9 mouse cellular contexts compared by ENCODE assay signal in the genomic region with DNA sequence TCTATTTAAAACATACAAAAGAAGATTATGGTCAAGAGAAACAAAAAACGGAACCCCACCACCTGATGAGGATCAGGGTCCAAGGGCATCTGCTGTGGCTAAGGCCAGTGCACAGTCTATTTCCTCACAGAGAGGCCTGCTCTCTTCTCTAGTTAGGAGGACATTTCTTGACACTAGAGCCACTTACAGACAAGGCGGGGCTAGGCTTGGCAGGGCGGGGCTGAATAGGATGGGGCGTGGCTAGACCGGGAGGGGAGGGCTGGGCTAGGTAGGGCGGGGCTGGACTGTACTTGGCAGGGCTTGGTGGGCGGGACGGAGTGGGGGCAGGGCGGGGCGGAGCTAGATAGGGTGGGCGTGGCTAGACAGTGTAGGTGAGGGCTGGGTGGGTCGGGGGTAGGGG.
DNase-seq lines count a peak whose midpoint lies in the region; ATAC-seq and TF ChIP-seq lines count a peak whose summit lies in the region.
"Had no signal": no experiment of that assay in that cellular context is flagged by ENCODE, and none has a peak within 500 bp of the region (broad histone marks: within the 10 kb centered on the region; RNA-seq: fewer than 3 reads in every experiment).

No protein-coding gene starts in this region.

- H3K36me3 ChIP-seq in heart, embryonic 11.5 days (ENCODE audit: control insufficient read depth, insufficient read depth, low read length): no peaks in the 10 kb centered on the region
- H3K36me3 ChIP-seq in liver, embryonic 15.5 days (replicated peaks): no peaks in the 10 kb centered on the region
- H3K36me3 ChIP-seq in forebrain, postnatal 0 days (ENCODE audit: insufficient read depth): no peaks in the 10 kb centered on the region
- no peaks in the 10 kb centered on the region for H3K36me3 ChIP-seq in forebrain, embryonic 12.5 days (replicated peaks)

- no peak for TF ChIP-seq CTCF in forebrain, postnatal 0 days (IDR thresholded peaks at IDR 0.05; ENCODE audit: low read depth)

- H3K27me3 ChIP-seq in heart, embryonic 11.5 days (ENCODE audit: control insufficient read depth, insufficient read depth, low read length): no peaks in the 10 kb centered on the region
- H3K27me3 ChIP-seq in liver, embryonic 15.5 days: no peaks in the 10 kb centered on the region
- H3K27me3 ChIP-seq in forebrain, postnatal 0 days (ENCODE audit: insufficient read depth, low read length): no peaks in the 10 kb centered on the region
- no peaks in the 10 kb centered on the region for H3K27me3 ChIP-seq in forebrain, embryonic 12.5 days
- H3K27me3 ChIP-seq: Patski had no signal

- H3K27ac ChIP-seq in heart, embryonic 11.5 days (ENCODE audit: low read depth, low read length): no peak overlapping the region
- H3K27ac ChIP-seq in liver, embryonic 15.5 days (replicated peaks): peak overlapping the region; percentile 53; the same call in 1 of the 2 replicates
- H3K27ac ChIP-seq in forebrain, postnatal 0 days (ENCODE audit: low read depth, low read length): no peak overlapping the region
- no peak overlapping the region for H3K27ac ChIP-seq in forebrain, embryonic 12.5 days

- no peak overlapping the region for H3K4me2 ChIP-seq in heart, embryonic 11.5 days
- peak overlapping the region; percentile 42 for H3K4me2 ChIP-seq in liver, embryonic 15.5 days
- no peak overlapping the region for H3K4me2 ChIP-seq in forebrain, postnatal 0 days (ENCODE audit: low read depth)
- no peak overlapping the region for H3K4me2 ChIP-seq in forebrain, embryonic 12.5 days

- ATAC-seq in heart, embryonic 11.5 days (replicated peaks; ENCODE audit: insufficient number of reproducible peaks, low FRiP score, low TSS enrichment): peak; percentile 82
- peak; percentile 87 for ATAC-seq in common myeloid progenitor, adult 5-6 weeks (replicated peaks; ENCODE audit: low read depth, poor library complexity, severe bottlenecking)
- peak; percentile 82 for ATAC-seq in liver, embryonic 15.5 days (ENCODE audit: insufficient read depth)
- ATAC-seq in forebrain, postnatal 0 days: no peak
- ATAC-seq in forebrain, embryonic 12.5 days (ENCODE audit: low FRiP score): no peak
- ATAC-seq: Patski had no signal

- no peak overlapping the region for H3K4me3 ChIP-seq in heart, embryonic 11.5 days (ENCODE audit: low read depth, low read length)
- no peak overlapping the region for H3K4me3 ChIP-seq in liver, embryonic 15.5 days (replicated peaks)
- no peak overlapping the region for H3K4me3 ChIP-seq in forebrain, postnatal 0 days (ENCODE audit: low read depth, low read length)
- H3K4me3 ChIP-seq in forebrain, embryonic 12.5 days (replicated peaks): no peak overlapping the region

- H3K9ac ChIP-seq in heart, embryonic 11.5 days (ENCODE audit: low read depth, low read length): no peak overlapping the region
- no peak overlapping the region for H3K9ac ChIP-seq in liver, embryonic 15.5 days
- H3K9ac ChIP-seq in forebrain, postnatal 0 days: no peak overlapping the region
- H3K9ac ChIP-seq in forebrain, embryonic 12.5 days: no peak overlapping the region

- H3K9me3 ChIP-seq in heart, embryonic 11.5 days (replicated peaks; ENCODE audit: control insufficient read depth, low read length): no peaks in the 10 kb centered on the region
- no peaks in the 10 kb centered on the region for H3K9me3 ChIP-seq in liver, embryonic 15.5 days (replicated peaks)
- no peaks in the 10 kb centered on the region for H3K9me3 ChIP-seq in forebrain, postnatal 0 days (ENCODE audit: low read length)
- H3K9me3 ChIP-seq in forebrain, embryonic 12.5 days: no peaks in the 10 kb centered on the region

- DNase-seq in heart, adult 8-10 months (ENCODE audit: low spot score): no peak
- peak; percentile 55 for DNase-seq in 3134 (ENCODE audit: extremely low read depth, insufficient read length, low spot score)
- no peak for DNase-seq in T-cell, adult 2 months (ENCODE audit: low spot score)
- no peak for DNase-seq in forebrain, postnatal 0 days

- WGBS in heart, embryonic 11.5 days (ENCODE audit: insufficient replicate concordance): 39% methylated on average over 12 of the region's 12 CpGs
- 17% methylated on average over 12 of the region's 12 CpGs for WGBS in liver, embryonic 15.5 days (ENCODE audit: insufficient replicate concordance)
- WGBS in forebrain, postnatal 0 days: 31% methylated on average over 12 of the region's 12 CpGs
- WGBS in forebrain, embryonic 12.5 days: 47% methylated on average over 12 of the region's 12 CpGs

- no peaks in the 10 kb centered on the region for H3K4me1 ChIP-seq in heart, embryonic 11.5 days (ENCODE audit: control insufficient read depth, insufficient read depth, low read length)
- peaks cover 28% of the 10 kb centered on the region for H3K4me1 ChIP-seq in liver, embryonic 15.5 days (replicated peaks)
- no peaks in the 10 kb centered on the region for H3K4me1 ChIP-seq in forebrain, postnatal 0 days (ENCODE audit: insufficient read depth)
- H3K4me1 ChIP-seq in forebrain, embryonic 12.5 days: no peaks in the 10 kb centered on the region

Comparison
In these comparisons a context has a peak if more than half of its experiments do, and no peak if none do; other contexts are left out.
1. ATAC-seq: peak in heart, embryonic 11.5 days (single experiment), common myeloid progenitor, adult 5-6 weeks (single experiment) and liver, embryonic 15.5 days (single experiment); none in forebrain, postnatal 0 days (single experiment) and forebrain, embryonic 12.5 days (single experiment).